Mouse (Mus musculus): ENCODE measurements around the gene Nell1.
"Not testable (repeated sequence)": the region's sequence is repeated elsewhere in the genome, so short reads cannot be mapped to it uniquely, and the experiment has no call there.

The Nell1 gene

GRCm38 (mm10) chr7:49974841-49975440 lies at the start of gene Nell1:
Gene Nell1, plus strand, starts transcription at chr7:49974864.
- CTCF ChIA-PET, result interaction anchor here (0.7 kb wide), 1 partner anchor 131 kb away, joined by 15 read pairs; no protein-coding TSS in a partner anchor

DNA sequence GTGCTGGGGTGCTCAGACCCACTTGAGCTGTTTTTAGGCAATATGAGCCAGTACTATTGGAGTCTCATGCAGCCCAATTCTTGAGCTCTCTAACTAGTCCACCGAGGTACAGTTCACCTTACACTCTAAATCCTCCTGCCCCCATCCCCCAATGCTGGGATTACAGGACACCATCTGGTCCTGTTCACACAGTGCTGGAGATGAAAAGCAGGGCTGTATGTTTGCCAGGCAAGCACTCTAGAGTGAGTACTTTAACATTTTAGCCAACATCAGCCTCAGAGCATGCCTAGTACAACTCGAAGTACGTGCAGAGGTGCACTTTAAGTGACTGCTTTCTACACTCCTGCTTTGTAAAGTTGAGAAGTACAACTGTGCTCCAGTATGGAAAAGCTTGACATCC lies 46.1 kb upstream of the Nell1 start:
- CTCF ChIA-PET, result no interaction called here

DNA sequence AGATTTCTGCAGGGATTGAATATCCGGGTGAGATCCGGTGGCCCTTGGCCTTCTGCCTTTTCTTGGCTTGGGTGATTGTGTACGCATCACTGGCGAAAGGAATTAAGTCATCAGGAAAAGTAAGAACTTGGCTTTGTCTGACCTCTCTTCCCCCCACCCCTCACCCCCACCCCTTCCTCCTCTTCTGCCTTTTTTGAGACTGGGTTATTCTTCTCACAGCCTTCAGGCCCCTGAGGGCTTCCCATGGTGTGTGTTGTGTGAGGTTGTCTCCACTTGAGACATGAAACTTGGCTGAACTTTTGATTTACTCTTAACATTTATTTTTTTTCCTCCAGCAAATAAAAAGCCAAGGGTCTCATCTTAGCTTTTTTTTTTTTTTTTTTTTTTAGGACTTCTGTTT lies 44.7 kb upstream of the Nell1 start:
- CTCF ChIA-PET, result no interaction called here

DNA sequence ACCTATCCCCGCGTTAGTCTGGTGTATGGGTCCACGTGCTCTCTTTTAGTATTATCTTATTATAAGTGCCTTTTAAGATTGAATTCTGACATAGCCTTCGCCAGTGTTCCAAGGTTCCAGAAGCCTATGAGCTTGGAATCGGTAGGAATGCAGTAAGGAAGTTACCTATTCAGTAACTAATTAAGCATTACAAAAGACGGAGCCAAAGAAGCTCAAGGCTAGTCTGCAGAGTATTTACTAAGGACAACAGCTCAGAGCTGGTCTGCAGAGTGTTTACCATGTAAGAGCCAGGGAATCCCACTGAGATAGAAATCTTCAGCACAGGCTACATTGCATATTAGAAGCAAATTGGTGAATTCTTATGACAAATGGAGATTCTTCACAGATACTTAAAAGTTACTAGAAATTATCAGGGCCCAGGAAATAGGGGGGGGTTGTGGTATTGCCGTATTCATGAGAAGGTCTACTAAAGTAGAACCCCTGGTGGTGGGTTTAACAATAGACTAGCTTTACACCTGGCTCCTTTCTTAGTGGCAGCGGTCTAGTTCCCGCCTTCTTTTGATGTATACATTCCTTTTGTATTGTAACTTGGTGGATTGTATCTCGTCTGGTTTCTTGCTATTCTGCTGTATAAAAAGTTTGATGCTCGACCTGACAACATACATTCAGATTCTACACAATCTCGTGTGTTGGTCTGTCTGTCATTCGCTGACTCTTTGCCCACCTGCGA lies 41.1 kb upstream of the Nell1 start:
- CTCF ChIA-PET, result not testable (repeated sequence)

DNA sequence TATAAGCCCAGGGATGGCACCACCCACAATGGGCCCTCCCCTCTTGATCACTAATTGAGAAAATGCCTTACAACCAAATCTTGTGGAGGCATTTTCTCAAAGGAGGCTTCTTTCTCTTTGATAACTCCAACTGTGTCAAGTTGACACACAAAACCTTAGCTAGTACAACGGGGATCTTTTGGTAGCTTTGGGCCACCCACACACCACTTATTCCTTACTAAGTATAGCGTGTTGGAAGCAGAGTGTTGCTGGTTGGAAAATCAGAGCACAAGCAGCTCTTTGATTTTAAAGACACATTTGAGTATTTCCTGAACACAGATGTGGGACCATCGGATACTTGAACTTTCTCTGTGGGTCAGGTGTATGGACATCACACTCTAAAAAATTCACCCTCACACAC lies 37.8 kb upstream of the Nell1 start:
- CTCF ChIA-PET, result no interaction called here

DNA sequence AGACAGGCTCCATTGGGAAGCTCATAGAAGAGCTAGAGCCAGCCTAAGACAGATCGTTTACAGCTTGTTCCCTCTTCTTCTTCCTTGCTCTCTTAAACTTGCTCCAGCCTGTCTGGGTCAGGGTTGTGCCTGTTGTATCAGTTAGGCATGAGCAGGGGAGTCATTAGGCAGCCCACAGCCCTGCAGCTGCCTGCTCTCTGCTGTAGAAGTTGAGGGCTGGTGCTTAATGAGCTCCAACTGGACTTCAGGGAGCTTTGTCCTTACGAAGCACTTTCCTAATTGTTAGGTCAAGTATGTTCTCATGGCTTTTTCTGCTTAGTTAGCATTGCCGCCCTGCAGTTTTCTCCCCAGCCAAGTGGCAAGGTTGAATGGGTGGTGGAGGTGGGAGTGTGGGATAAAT lies 32.6 kb upstream of the Nell1 start:
- CTCF ChIA-PET, result no interaction called here

DNA sequence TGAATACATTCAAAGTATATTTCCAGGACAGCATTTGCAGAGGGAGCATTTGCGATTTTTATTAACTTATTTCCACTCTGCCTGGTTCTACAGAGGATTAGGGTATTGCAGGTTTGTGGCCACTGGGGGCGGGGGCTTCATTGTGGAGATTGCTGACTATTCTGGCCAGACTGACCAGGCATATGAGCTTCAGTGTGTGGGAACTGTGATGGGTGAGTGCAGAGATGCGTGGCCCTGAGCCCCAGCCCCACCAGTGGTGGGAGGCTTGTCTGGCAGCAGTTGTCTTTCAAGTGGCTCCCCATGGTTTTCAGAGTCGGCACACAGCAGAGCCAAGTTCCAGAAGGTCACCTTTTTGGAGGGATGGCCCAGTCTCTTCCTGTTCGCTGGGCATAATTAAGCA lies 32.2 kb upstream of the Nell1 start:
- CTCF ChIA-PET, result no interaction called here

GRCm38 (mm10) chr7:49946691-49947090 lies 28.0 kb upstream of the Nell1 start:
- CTCF ChIA-PET, result no interaction called here

- CTCF ChIA-PET, result interaction anchor here (0.5 kb wide), 1 partner anchor 184 kb away, joined by 3 read pairs; no protein-coding TSS in a partner anchor
These were observed 21.0 kb upstream of the Nell1 start for GRCm38 (mm10) chr7:49953546-49954181.

DNA sequence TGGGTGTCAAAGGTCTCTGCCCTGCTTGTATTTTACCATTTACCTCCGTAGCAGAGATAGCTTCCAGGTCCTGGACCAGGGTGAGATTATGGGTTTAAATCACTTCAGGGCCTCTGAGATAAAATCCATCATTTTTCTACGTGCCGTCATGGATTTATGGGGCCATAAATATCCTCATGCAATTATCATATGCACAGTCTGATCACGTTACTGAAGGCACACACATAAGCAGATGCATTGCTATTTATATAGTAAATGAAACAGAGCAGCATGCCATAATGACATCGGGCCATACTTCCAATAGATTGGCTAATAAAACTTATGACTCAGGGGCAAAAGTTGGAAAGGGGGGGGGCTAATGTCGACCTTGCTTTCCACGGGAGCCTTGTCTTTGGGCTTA lies 19.8 kb upstream of the Nell1 start:
- CTCF ChIA-PET, result no interaction called here

- CTCF ChIA-PET, result no interaction called here
These were observed 17.5 kb upstream of the Nell1 start for GRCm38 (mm10) chr7:49957142-49957541.

- CTCF ChIA-PET, result no interaction called here
These were observed 10.9 kb upstream of the Nell1 start for GRCm38 (mm10) chr7:49963764-49964163.

DNA sequence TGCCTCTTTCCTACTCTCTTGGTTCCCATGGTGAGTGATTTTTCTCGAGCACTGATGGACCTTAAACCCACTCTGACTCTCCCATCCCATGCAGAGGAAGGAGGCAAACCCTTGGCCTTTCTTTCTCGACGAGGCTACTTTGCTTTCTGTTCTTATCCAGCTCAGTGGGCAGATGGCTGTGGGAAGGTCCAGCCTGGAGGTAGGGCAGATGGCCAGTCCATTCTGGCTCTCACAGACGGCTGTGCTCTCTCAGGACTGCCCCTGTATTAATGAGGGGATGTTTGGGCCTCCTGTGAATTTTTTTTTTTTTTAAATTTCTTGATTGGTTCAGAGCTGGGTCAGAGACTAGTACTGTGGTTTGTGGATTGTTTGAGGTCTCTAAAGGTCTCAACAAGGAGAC lies 5.1 kb upstream of the Nell1 start:
- CTCF ChIA-PET, result no interaction called here

GRCm38 (mm10) chr7:49975441-49976121 lies 917 bp downstream of the Nell1 start:
- CTCF ChIA-PET, result no interaction called here

- CTCF ChIA-PET, result interaction anchor here (0.6 kb wide), 1 partner anchor 167 kb away, joined by 3 read pairs; no protein-coding TSS in a partner anchor
These were observed 7.0 kb downstream of the Nell1 start for GRCm38 (mm10) chr7:49981511-49982227.

DNA sequence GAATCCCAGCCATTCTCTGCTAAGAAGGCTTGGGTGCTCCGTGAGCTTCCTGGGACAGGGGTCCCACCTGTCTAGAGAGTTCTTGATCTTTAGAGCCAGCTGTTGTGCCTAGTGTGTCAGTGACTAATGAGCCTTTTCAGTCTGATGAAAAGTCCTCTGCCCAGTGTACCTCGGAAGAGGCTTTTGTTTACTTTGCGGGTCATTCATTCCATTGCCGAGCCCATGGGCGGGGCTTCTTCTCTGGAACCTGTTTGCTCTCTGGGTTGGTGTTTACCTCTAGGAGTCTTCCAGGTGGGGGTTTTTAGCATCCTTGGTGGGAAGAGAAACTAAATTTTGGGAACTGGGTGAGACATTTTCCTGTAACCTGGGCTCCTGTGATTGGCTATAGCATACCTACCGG lies 10.0 kb downstream of the Nell1 start:
- CTCF ChIA-PET, result no interaction called here

- CTCF ChIA-PET, result no interaction called here
These were observed 11.3 kb downstream of the Nell1 start for GRCm38 (mm10) chr7:49985947-49986346.

DNA sequence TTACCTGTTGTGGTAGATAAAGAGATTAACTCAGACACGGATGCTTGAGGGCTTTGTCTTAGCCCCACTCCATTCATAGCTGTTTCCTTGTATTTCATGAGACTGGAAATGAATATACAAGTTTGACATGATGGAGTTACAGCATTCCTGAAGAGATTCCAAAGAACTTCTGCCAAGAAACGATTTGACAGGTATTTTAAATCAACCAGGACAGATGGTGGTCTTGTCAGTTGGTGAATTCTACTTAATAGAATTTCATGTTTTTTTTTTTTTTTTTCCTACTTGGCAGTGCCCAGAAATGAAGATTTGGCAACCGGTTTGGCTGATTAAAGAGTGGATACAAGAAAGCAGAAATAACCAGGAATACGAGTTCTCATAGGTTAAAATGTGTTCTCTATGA lies 24.7 kb downstream of the Nell1 start:
- CTCF ChIA-PET, result no interaction called here

DNA sequence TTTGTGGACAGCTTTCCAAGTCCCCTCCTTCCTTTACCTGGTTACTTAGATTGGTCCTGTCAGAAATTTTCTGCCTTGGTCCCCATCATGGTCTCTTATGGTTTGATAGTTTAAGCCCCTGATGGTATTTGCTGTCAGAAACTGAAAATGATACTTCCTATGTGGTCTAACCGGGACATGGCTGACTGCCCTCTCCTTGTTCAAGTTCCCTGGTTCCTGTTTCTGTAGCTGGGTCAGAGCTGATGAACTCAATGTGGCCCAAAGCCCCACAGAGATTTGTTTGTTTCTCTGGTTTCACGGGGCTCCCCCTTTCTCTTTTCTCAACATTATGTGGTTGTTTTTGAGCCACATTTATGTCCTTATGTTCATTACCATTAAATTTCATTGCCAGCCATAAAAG lies 30.6 kb downstream of the Nell1 start:
- CTCF ChIA-PET, result no interaction called here

DNA sequence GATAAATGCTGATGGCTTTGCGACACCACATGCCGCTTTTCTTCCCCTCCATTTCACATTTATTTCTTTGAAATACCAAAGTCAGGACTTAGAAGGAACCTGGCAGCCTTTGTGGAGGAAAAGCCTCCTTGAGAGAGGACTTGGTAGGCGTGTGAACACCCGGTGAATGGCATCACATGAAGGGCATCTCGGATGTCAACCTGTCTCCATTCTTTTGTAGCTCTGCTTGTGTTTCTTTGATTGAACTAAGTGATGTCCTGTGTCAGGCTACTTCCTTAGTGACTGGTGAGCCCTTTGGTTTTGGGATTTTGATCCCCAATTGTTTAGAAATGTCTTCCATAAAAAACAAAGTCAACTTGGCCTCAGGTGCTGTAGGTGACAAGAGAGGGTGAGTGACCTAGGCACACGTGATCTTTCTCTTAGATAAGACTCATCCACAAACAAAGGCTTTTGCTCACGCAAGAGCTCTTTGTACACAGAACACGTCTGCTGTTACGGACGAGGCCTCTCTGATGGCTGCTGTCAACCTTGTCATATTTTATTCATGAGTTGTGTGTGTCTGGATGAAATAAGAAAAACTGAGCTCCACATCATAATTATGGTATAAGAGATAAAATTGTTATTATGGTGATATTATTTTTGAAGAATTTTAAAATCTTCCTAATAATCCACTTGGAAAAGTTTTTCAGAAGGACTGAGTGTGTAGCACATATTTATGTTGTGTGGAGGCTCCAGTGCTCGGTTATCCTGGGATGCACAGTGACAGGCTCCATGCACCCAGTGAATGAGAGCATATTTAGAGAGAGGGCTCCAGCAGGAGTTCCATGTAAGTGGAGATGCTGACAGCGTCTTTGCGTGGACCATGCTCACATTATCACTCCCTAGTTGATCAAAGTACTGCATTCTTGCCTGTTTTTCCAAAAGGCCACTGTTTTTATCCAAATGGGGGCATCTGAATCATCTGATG lies 60.8 kb downstream of the Nell1 start:
- CTCF ChIA-PET, result no interaction called here

DNA sequence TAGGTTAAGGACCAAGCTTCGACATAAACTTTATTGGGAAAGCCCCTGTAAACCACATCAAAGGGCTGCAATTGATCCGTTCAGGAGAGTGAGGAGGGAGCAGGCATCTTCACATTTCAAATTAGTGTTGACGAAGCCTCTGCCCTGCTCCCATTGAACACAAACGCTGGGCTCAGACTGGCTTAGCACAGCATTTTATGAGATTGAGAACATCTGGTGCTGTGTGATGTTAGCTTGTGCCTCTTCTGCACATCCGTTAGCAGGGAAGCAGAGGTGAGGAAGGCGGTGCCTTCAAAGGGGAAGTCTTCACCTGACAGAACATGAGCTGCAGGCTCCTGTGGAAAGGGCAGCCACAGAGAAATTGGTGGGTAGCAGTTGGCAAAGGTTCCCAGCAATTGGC lies 66.4 kb downstream of the Nell1 start:
- CTCF ChIA-PET, result no interaction called here
